Mouse (Mus musculus) liver, adult 2 months (tissue): ENCODE measurements around the gene Kirrel2.

Source experiments
- CTCF ChIP-seq: fragments of 200-500 bp; IDR thresholded peaks from 2 replicates; pipeline ENCODE4 v1.5.1; 2011; ENCODE audit warnings: low read depth, low read length, control low read depth
- POLR2A ChIP-seq: fragments of 200-500 bp; IDR thresholded peaks from 2 replicates; pipeline ENCODE4 v1.6.1; 2011; ENCODE audit warnings: low read length, control low read depth; ENCODE audit not compliant: insufficient read depth; ENCODE audit errors: extremely low read depth

DNA sequence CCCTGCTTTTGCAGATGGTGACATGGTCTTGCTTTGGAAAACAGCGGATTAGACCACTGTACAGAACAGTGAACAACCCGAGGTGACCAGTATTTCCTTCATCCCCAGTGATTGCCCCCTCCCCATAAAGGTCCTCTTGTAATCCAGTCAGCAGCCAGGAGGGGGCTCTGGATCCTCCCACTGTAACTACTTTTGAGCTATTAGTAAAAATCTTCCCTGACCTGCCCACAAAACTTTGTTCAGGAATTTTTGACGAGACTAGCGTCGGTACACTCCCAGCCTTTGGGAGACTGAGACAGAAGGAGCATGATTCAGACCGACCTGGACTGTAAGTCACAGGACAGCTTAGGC is 33.4 kb upstream of the Kirrel2 start:
- TF ChIP-seq CTCF (no peak), POLR2A (no peak)
